Mouse (Mus musculus) hematopoietic stem cell, adult 5-6 weeks (primary cell): ENCODE data around the gene Gm20696. TPM values are rescaled to one million over a fixed set of nuclear protein-coding genes. Genes with fewer than 3 reads are reported as not detected.

ENCODE experiments used
- ATAC-seq, 2 experiments: fragments of 125-278 bp in 1 of 2; replicated peaks in 1 of 2; 2 replicates each; pipeline ENCODE4 v1.8.0; 2016 to 2017; ENCODE audit warnings: inconsistent platforms in 2 of 2, mild to moderate bottlenecking in 2 of 2, moderate number of reproducible peaks in 2 of 2, low read depth in 1 of 2, moderate TSS enrichment in 1 of 2; ENCODE audit not compliant: low FRiP score in 2 of 2, poor library complexity in 2 of 2, severe bottlenecking in 2 of 2, insufficient read depth in 1 of 2, low TSS enrichment in 1 of 2
- total RNA-seq: library from RNA; stranded (forward); fragments of 172-1452, 232-1000 nt; gene quantifications from 2 replicates; pipeline ENCODE4 v1.2.3, GENCODE M21; 2017

Gm20696 gene
- total RNA-seq, 1 experiment from 2014 or later, result 1.9 TPM

- ATAC-seq, result peak; percentile 42 to 54; a peak in 2 of 4 replicates
These were observed 213.9 kb downstream of the Gm20696 start for GRCm38 (mm10) chr6:99452638-99453185.

GRCm38 (mm10) chr6:99451479-99451878, 215.1 kb downstream of the Gm20696 start:
- no peak for ATAC-seq

- ATAC-seq, result no peak
These were observed 219.2 kb downstream of the Gm20696 start for GRCm38 (mm10) chr6:99447447-99447846.

GRCm38 (mm10) chr6:99446801-99447415, 219.7 kb downstream of the Gm20696 start:
- no peak for ATAC-seq

- no peak for ATAC-seq
These were observed 223.1 kb downstream of the Gm20696 start for GRCm38 (mm10) chr6:99443460-99443859.

- ATAC-seq, result no peak
These were observed 225.5 kb downstream of the Gm20696 start for GRCm38 (mm10) chr6:99441100-99441499.

GRCm38 (mm10) chr6:99440606-99441005, 226.0 kb downstream of the Gm20696 start:
- no peak for ATAC-seq

- no peak for ATAC-seq
These were observed 226.7 kb downstream of the Gm20696 start for GRCm38 (mm10) chr6:99439878-99440361.

- ATAC-seq, result no peak
These were observed 227.3 kb downstream of the Gm20696 start for GRCm38 (mm10) chr6:99439214-99439877.

GRCm38 (mm10) chr6:99436371-99436770, 230.2 kb downstream of the Gm20696 start:
- ATAC-seq, result peak; percentile 28 to 47; a peak in 2 of 4 replicates

GRCm38 (mm10) chr6:99435140-99435539, 231.5 kb downstream of the Gm20696 start:
- peak; percentile 67; a peak in 3 of 4 replicates for ATAC-seq

GRCm38 (mm10) chr6:99433006-99433405, 233.6 kb downstream of the Gm20696 start:
- no peak for ATAC-seq

- 0 out of 4 replicates have a peak, but pooled peaks of 1 of the 2 experiments have one; percentile 33 for ATAC-seq
These were observed 234.7 kb downstream of the Gm20696 start for GRCm38 (mm10) chr6:99431941-99432340.

- no peak for ATAC-seq
These were observed 236.0 kb downstream of the Gm20696 start for GRCm38 (mm10) chr6:99430560-99430959.

- no peak for ATAC-seq
These were observed 237.0 kb downstream of the Gm20696 start for GRCm38 (mm10) chr6:99429378-99430131.

- no peak for ATAC-seq
These were observed 237.6 kb downstream of the Gm20696 start for GRCm38 (mm10) chr6:99428961-99429360.

- no peak for ATAC-seq
These were observed 239.3 kb downstream of the Gm20696 start for GRCm38 (mm10) chr6:99427301-99427700.

- ATAC-seq, result no peak
These were observed 241.6 kb downstream of the Gm20696 start for GRCm38 (mm10) chr6:99425044-99425443.
